Mouse (Mus musculus) thymus, postnatal 4 days (tissue): Measurements from ENCODE around the gene Polr2i.

Source experiments
- DNase-seq: peaks from one replicate; pipeline ENCODE4 v3.0.0; 2021

The Polr2i gene

DNA sequence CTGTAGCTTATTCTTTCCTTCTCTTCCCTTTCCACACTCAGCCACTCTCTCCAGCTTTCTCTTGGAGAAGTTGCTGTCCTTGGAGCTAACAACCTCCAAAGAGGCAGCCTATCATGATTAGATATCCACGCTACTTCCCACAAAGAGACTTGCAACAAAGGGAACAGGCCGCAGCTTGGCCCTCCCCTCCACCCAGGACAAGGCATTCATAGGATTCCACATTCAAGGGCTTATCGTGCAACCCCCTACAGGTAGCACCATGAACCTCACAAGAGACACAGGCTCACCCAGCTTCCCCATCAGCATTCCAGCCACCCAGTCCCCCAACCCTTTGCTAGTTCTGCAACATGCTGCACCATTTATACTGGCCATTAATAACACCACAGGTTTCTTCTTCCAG, 35.0 kb downstream of the Polr2i start:
- DNase-seq = no peak

- DNase-seq = no peak
Measured at GRCm38 (mm10) chr7:30269641-30270040, 37.9 kb downstream of the Polr2i start.

DNA sequence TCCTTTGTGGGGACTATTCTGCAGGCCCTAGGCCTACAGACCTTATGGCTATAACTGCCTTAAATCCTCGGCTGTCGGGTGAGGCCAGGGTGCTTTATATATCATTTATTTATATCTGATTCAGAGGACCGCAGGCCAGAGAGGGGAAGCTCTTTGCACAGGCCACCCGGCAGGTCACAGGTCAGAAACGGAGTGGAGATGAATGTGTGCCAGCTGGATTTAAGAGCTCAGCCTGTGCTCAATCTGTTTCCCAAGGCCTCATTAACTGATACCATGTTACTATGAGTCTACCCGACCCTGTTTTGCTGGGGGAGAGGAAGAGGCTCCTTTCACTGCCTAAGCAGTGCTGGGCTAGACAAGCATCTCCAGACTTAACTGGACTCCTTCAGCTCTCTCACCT, 42.6 kb downstream of the Polr2i start:
- DNase-seq = no peak

DNA sequence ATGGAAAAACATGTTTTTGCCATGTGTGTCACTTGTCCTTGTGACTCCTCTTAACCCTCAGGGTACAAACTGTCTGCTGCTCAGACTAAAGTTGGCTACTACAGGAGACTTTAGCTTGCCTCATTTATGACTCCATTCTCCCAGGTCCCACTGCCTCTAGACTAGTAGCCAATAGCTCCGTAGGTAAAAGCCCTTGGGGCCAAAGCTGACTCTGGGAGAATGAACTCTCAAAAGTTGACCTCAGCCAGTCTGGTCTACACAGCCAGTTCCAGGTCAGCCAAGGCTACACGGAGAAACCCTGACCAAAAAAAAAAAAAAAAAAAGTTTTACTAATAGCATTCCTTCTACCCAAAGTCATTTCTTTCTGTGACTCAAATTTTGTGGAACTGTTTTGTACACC, 47.2 kb downstream of the Polr2i start:
- no peak for DNase-seq

GRCm38 (mm10) chr7:30279536-30279935, 47.8 kb downstream of the Polr2i start:
- no peak for DNase-seq

GRCm38 (mm10) chr7:30279951-30280669, 48.4 kb downstream of the Polr2i start, which contains the start of the genes Thap8 and Wdr62:
Thap8 (plus strand) TSS chr7:30280094.
Wdr62 (minus strand) TSS chr7:30280419.
- DNase-seq = peak; percentile 92

DNA sequence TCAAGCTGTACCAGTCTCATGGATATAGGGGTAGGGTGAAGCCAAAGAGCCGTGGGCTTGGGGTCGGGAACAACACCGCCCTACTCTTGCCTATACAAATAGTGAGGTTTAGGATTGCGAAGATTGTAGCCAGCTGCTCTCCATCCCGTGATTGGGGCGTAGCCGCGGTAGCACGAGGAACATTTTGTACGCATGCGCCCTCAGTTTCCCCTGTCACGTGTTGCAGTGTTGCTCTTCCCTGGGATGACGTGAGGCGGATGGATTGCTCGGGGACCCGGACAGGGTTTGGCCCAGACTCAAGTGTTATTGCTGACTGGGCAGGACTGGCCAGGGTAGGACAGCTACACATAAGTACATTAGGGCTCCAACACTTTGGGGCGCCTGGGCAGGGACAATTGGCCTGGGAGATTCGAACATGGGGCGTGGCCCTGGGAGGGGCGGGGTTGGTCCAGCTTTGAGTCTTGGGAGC, 49.0 kb downstream of the Polr2i start:
- DNase-seq = peak; percentile 78

DNA sequence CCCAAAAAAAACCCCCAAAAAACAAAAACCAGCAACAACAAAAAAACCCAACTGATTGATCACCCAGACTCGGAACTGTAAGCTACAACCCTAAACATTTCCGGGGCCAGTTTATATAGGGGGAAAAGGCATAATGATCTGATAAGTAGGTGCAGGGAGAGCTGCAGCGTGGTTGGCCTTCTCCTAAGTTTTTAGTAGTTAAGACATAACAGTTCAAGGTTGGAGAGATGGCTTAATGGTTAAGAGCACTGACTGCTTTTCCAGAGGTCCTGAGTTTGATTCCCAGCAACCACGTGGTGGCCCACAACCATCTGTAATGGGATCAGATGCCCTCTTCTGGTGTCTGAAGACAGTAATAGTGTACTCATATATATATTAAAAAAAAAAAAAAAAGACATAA, 49.8 kb downstream of the Polr2i start:
- DNase-seq = no peak

DNA sequence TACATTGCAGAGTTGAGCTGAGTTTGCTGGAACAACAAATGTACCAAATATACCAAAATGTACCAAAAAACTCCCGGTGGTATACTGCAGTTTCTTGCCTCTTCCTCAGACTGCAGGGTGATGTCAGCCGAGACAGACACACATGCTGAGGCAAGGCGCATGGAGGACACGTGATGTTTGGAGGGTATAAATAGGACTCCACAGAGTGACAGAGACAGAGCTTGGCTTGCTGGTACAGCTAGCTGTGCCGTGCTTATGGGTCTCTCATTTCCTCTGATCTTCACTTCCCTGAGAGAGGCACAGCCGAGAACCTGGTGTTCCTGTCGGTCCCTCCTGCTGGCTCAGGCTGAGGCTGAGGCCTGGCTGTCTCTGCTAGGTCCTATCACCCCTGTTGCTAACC, 51.0 kb downstream of the Polr2i start:
- DNase-seq = no peak
